Mouse (Mus musculus): ENCODE results near the gene Akap2.

Akap2 gene

GRCm38 (mm10) chr4:57717354-57717753 lies at the start of gene Akap2:
Gene Akap2, plus strand, starts transcription at chr4:57717657.
- no peak for DNase-seq (ENCODE audit: low read depth, low spot score)

DNA sequence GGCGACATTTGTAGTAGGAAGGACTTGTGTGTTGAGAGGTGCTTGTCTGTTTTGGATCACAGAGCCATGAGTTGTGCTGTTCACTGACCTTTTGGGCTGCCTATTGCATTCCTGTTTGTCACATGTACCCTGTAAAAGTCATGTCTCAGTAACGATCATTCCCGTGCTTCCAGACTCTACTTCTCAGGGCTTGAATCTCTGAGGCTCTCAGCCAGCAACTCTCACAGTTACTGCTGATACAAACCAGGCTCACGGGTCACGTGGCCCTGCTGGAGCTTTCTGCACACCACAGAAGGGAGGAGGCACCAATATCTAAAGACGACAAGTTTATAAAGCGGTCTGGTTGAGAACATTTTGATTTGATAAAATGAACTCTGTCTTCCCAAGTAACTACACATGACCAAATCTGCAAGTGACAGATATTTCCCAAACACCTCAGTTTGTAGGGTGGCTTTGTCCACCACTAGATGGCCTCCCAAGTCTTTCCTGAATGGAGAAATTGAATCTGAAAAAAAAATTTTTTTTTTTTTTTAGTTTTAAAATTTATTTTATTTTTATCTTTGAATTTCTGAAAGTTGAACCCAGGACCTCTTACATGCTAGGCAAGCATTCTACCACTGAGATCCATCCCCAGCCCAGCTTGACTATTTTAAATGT lies 46.5 kb upstream of the Akap2 start:
- no peak for DNase-seq (ENCODE audit: low read depth, low spot score)

DNA sequence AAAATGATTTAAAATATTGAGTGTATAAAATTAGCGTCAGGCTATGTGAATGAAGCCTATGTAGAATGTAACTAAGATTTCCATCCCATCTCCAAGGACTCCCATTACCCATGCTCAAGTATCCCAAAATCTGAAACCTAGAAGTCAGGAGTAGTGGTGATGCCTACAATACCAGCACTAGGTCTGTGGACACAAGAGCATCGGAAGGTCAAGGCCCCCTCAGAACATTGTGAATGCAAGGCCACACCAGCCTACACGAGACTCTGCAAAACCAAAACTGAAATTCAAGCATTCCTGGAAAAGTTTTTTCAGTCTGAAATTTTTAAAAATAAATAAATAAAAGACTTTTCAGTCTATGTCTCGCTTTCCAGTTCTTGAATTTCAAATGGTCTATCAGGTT lies 44.9 kb upstream of the Akap2 start:
- DNase-seq (ENCODE audit: low read depth, low spot score): no peak

DNA sequence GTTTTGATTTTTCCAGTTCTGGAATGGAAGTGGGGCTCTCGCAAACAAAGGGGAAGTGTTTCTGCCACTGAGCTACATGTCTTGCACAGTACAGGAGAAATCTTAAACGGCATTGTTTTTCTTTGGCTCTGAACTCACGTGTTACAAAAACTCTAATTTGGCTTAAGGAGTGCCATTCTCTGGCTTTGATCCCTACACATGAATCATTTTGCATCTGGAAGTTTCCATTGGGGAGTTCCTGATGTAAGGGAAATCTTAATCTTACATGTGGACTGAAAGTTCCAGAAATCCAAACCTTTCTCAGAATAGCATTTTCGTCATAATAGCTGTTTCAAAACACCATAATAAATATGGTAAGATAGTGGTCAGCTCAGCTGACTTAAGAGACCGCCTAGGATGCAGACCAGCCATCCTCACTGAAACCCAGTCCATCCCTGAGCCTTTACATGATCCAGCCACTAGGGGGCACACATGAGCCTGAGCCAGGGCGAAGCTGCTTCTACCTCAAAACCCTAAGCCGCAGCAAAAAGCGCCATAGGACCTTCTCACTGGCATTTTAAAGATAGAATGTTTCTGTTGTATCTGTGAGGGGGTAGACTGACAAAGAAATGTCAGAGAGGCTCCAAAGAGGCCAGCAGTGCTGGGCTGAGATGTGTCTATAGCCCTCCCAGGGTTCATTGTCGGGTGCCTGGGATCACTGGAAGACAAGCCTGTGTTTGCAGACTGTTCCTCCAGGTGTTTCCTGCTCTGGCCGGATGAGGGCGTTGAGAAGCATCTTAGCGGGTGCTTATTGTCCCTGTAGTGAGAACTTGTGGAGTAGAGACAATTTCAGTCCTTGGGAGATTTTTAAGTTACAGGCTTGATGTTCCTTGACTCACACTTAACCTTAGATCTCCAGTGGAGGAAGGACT lies 44.2 kb upstream of the Akap2 start:
- DNase-seq (ENCODE audit: low read depth, low spot score): peak; percentile 68

- no peak for DNase-seq (ENCODE audit: low read depth, low spot score)
These were observed 43.1 kb upstream of the Akap2 start for GRCm38 (mm10) chr4:57674351-57674750.

- DNase-seq (ENCODE audit: low read depth, low spot score): no peak
These were observed 42.1 kb upstream of the Akap2 start for GRCm38 (mm10) chr4:57675387-57675786.

DNA sequence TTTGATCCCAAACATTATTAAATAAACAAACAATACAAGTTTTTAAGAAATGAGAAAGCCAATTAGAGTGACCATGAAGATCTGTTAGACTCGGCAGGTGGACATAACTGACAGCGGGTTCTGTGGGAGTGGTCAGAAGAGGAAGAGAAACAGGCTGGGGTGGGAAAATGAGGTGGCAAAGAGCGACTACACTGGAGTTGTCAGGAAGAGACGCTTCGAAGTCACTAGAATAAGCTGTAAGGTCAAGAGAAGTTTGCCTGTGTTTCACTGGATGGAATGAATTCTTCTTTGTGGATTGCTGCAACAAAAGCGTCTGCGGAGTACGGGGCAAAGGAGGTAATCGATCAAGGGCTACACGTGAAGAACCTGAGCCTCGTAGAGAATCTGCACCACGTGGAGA lies 39.5 kb upstream of the Akap2 start:
- DNase-seq (ENCODE audit: low read depth, low spot score): no peak

GRCm38 (mm10) chr4:57678991-57679457 lies 38.4 kb upstream of the Akap2 start:
- DNase-seq (ENCODE audit: low read depth, low spot score): no peak

DNA sequence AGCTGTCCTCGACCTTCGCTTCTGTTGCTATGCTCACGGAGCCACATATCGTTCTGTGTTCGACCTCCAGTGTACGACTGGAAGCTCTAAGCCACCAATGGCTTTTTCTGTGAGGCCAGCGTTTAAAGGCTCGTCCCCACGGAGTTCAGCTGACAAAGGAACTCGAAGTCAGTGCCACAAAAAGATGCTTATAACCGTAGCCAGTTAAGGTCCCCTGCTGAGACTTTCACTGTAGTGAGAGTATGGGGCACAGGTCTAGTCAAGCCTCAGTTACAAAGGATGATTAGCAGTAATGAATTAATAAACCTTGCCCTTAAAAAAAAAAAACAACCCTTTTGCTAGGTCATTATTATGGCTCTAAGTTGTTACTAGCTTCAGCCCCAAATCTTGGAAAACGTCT lies 37.3 kb upstream of the Akap2 start:
- DNase-seq (ENCODE audit: low read depth, low spot score): no peak

- DNase-seq (ENCODE audit: low read depth, low spot score): no peak
These were observed 35.9 kb upstream of the Akap2 start for GRCm38 (mm10) chr4:57681511-57681910.

GRCm38 (mm10) chr4:57682341-57682740 lies 35.1 kb upstream of the Akap2 start:
- DNase-seq (ENCODE audit: low read depth, low spot score): no peak

DNA sequence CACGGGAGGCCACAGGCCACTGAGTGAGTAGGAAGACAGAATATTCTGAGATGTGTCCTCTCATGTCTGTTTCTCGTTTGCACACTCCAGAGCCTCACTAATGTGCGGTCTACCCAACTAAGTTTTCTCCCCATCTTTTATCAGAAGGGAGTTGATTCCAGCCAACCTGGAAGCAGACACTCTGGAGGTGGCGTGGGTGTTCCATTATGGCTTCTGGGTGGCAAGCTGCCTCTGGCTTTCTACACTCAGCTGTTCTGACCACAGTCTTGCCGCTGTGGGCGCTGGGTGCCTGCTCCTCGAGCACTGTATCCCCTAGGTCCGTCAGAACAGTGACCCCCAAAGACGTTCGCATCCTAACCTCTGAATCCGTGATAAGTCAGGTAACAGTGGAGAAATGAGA lies 34.5 kb upstream of the Akap2 start:
- no peak for DNase-seq (ENCODE audit: low read depth, low spot score)

- DNase-seq (ENCODE audit: low read depth, low spot score): no peak
These were observed 32.7 kb upstream of the Akap2 start for GRCm38 (mm10) chr4:57684676-57685215.

GRCm38 (mm10) chr4:57686736-57687135 lies 30.7 kb upstream of the Akap2 start:
- DNase-seq (ENCODE audit: low read depth, low spot score): no peak

DNA sequence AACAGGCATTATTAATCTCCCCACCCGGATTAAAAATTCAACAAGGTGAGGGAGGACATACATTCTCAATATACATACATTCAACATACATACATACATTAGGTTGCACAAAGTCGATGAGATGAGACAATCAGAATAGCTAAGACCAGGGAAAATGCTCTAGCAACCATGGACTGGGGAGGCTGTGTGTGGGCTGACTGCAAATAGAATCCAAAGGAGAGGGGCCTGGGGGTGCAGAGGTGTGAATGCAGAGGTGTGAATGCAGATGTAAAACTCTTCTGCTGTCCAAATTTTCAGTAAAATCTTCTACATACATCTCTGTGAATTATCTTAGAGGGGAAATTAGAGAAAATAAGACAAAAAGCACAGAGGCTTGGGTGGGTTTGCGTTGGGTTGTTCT lies 29.9 kb upstream of the Akap2 start:
- no peak for DNase-seq (ENCODE audit: low read depth, low spot score)

GRCm38 (mm10) chr4:57688131-57688530 lies 29.3 kb upstream of the Akap2 start:
- no peak for DNase-seq (ENCODE audit: low read depth, low spot score)

- DNase-seq (ENCODE audit: low read depth, low spot score): no peak
These were observed 27.5 kb upstream of the Akap2 start for GRCm38 (mm10) chr4:57690001-57690400.

- DNase-seq (ENCODE audit: low read depth, low spot score): peak; percentile 82
These were observed 26.7 kb upstream of the Akap2 start for GRCm38 (mm10) chr4:57690805-57691204.

GRCm38 (mm10) chr4:57694356-57695136 lies 22.9 kb upstream of the Akap2 start:
- no peak for DNase-seq (ENCODE audit: low read depth, low spot score)

DNA sequence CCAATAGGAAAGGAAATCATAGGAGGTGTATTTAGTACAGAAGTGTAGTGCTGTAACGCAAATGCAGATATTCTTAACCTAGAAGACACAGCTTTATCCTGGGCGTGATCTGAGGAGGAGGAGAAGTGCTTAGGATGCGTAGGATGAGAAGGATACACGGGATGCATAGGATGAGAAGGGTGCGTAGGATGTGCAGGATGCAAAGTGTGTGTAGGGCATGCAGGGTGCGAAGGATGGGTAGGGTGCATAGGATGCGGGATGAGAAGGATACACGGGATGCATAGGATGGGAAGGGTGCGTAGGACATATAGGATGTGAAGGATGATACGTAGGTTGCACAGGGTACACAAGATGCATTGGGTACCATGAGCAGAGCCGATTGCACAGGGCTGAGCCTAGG lies 20.5 kb upstream of the Akap2 start:
- DNase-seq (ENCODE audit: low read depth, low spot score): no peak

- DNase-seq (ENCODE audit: low read depth, low spot score): no peak
These were observed 19.4 kb upstream of the Akap2 start for GRCm38 (mm10) chr4:57697918-57698611.

Data from WW6 (cell line).